Mouse (Mus musculus) brain, embryonic 14.5 days (tissue): ENCODE data around the gene Chd6. TPM values are rescaled to one million over a fixed set of nuclear protein-coding genes. Genes with fewer than 3 reads are reported as not detected.

Experiments
- DNase-seq: peaks from one replicate; pipeline ENCODE4 v3.0.0-alpha.2; 2011; ENCODE audit warnings: low read depth
- CTCF ChIP-seq: fragments of 200-500 bp; IDR thresholded peaks from 2 replicates; pipeline ENCODE4 v1.5.1; 2012; ENCODE audit warnings: inconsistent platforms, mild to moderate bottlenecking, moderate library complexity, borderline replicate concordance; ENCODE audit not compliant: insufficient read depth, insufficient read length; ENCODE audit errors: extremely low read depth
- POLR2A ChIP-seq: fragments of 200-500 bp; IDR thresholded peaks from 2 replicates; pipeline ENCODE4 v1.6.1; 2012; ENCODE audit warnings: mild to moderate bottlenecking, inconsistent platforms, borderline replicate concordance; ENCODE audit not compliant: poor library complexity, insufficient read depth, insufficient read length, severe bottlenecking; ENCODE audit errors: extremely low read depth
- polyA plus RNA-seq: library from polyadenylated mRNA; depleted of rRNA; stranded (reverse); fragments of >200 nt; gene quantifications from 2 replicates; pipeline ENCODE4 v1.2.3, GENCODE M21; 2012; rRNA removed

Chd6 gene
- 34.5 and 41.5 TPM in 2 replicates for polyA plus RNA-seq

DNA sequence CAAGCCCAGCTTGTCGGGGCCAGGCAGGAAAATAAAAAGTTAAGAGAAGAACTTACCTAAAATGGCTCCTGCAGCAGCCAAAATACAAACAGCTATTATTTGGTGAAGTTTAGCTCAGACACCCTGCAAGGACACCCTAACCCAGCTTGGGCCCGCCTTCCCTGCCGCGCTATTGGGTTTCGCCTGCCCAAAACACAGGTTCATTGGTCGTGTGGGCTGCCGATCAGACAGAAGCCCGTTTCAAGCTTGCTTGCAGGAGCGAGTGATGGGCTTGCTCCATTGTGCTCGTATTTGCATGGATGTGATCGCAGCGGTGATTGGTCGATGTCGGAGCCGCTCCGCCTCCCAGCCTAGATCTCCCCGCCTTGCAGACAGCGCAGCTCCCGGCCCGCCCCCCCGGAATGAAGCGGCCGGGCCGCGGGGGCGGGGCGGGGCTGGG, at the start of gene Chd6:
Chd6 (minus strand) TSS at position 143 of the 439 bp plus-strand sequence.
- no peak for TF ChIP-seq CTCF
- peak; percentile 19; the same call in 1 of the 2 replicates for TF ChIP-seq POLR2A
- peak; percentile 100 for DNase-seq

- no peak for TF ChIP-seq POLR2A
- TF ChIP-seq CTCF: no peak
- peak; percentile 79 for DNase-seq
These were observed 41.3 kb upstream of the Chd6 start for GRCm38 (mm10) chr2:161150004-161150842.

DNA sequence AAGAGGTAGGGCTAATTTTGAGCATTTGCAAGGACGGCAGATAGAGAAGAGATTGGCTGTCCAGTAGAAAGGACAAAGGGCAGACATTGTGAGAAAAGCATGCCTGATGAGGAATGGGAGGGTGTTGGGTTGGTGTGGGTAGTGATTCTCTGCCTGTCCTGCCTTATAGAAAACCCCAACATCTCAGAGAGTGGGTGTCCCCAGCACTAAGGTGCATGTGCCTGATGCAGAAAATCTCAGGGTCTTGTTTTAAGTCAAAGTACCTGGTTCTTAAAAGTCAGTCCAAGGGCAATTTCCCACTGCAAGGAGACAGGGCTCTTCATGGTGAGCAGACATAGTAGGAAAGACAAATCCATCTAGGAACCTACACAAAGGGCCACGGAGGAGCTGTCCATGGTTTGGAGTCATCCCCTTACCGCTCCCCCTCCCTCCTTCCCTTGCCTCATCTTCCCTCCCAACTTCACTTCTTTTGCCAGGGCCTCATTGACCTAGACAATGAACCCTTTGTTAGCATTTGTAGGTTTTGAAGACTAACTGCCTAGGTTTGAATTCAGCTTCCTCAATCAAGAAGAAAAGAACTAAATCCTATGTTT, 39.6 kb upstream of the Chd6 start:
- no peak for TF ChIP-seq CTCF
- TF ChIP-seq POLR2A: no peak
- peak; percentile 20 for DNase-seq

DNA sequence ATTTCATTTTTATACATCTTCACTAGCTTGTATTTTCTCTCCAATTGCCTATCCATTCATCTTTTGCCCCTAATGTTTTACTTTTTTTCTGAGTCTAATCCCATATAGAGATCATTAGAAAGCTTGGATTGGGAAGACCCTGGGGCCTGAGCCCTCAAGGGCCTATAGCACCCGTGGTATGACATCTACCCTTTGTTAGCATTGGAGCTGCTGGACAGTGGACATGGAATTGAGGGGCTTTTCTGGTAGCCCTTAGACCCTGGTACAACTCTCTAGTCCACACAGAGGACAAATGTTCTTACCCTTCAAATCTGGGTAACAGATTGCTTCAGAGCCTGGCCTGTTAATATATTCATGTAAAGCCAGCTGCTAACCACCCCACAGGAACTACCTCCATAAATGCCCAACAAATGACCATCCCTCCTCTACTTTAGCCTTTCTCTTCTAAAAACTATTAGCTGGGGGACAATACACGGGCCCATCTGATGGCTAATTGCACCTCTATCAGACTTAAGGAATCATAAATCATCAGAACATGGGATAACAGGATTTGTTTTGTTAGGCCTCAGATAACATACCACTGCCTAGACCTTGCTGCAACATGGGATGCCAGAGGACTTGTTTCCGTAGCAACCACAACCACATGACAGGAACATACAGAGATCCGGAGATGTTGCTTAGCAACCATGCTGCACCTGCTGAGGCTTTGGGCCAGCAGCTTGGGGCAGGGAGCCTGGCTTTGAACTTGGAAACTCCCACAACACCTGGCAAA, 39.0 kb upstream of the Chd6 start:
- TF ChIP-seq CTCF (no peak), POLR2A (no peak)
- DNase-seq: peak; percentile 95

DNA sequence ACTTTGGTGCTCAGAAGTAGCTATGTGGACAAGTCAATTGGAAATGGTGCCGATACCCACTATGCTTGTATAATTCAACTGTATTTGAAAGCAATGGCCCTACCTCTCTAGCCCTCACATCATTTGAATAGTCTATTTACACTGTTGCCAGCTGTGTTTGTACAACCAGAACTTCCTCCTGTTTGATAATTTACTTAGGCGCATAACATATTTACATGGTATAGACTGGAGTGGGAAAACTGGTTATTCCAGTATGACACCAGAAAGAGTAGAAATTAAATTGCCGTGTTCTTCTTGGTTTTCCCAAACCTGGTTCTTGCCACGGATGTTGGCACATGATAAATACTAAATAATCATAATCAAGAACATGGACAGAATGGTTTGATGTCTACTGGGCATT, 35.9 kb upstream of the Chd6 start:
- DNase-seq: no peak
- no peak for TF ChIP-seq POLR2A
- TF ChIP-seq CTCF: no peak

GRCm38 (mm10) chr2:161138672-161139536, 30.0 kb upstream of the Chd6 start:
- DNase-seq: peak; percentile 5

DNA sequence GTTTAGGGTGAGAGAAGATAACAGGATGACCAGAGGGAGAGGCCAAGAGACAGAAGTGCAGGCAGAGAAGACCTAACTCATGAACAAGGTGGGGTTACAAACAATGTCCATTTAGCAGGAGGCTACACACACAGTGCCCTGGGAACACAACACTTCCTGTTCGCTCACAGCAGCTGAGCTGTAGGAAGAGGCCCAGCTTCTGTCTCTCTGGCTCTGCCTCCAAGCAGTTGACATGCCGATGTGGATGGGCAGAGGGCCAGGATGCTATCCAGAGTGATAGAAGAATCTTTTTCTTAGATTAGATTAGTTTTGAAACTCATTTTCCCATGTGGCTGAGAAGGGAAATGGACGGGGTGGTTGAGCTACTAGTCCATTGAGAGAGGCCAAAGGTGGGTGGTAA, 28.1 kb upstream of the Chd6 start:
- no peak for TF ChIP-seq POLR2A
- TF ChIP-seq CTCF: no peak
- peak; percentile 22 for DNase-seq

More at GRCm38 (mm10) chr2:161138672-161139536, 30.0 kb upstream of the Chd6 start:
- TF ChIP-seq CTCF: no peak
- no peak for TF ChIP-seq POLR2A

- DNase-seq: peak; percentile 86
- TF ChIP-seq POLR2A (no peak), CTCF (no peak)
These were observed 19.7 kb upstream of the Chd6 start for GRCm38 (mm10) chr2:161128367-161129111.

- DNase-seq: no peak
- no peak for TF ChIP-seq CTCF
- no peak for TF ChIP-seq POLR2A
These were observed 3.1 kb upstream of the Chd6 start for GRCm38 (mm10) chr2:161112011-161112410.

DNA sequence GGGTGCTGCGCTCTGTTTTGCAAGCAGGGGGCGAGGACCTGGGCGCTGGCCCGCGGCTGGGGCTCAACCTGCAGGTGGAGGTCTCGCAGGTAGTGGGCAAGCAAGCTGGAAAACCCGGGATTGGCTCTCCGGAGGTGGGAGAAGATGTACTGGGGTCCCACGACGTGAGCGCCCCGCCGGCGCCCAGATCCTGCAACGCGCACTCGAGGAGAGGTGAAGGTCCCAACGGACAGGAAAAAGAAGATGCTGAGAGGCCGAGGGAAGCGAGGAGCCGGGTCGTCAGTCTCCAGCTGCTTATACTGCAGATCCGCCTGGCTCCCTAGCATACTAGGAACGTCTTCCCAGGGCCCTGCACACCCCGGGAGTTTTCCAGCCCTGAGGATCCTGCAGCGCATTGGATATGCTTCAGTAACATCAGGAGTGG, 535 bp upstream of the Chd6 start:
- DNase-seq: no peak
- TF ChIP-seq CTCF (no peak), POLR2A (no peak)
